Mouse (Mus musculus) forebrain, embryonic 14.5 days (tissue): ENCODE measurements at regions not wholly inside any gene's neighbourhood (a gene's known extent, or its start where the extent isn't known, plus 50 kb on each side); places are given as distances from the start of the nearest gene placed in this dataset.
A peak's percentile ranks its signal among the peaks of the same experiment; 100 is the strongest.

Experiments
- ATAC-seq: fragments of 200-750 bp; cut with Nextera tagmentation; 2 replicates; pipeline ENCODE4 v1.8.0; 2017; ENCODE audit warnings: mild to moderate bottlenecking, moderate library complexity
- DNase-seq: peaks from one replicate; pipeline ENCODE4 v3.0.0-alpha.2; 2015; ENCODE audit warnings: low spot score
- H3K27ac ChIP-seq: fragments of 300-500 bp; sonication (generic); 2 replicates; pipeline ENCODE4 v1.5.1; 2014; ENCODE audit warnings: low read depth, mild to moderate bottlenecking, control low read depth, low read length, moderate library complexity
- H3K27me3 ChIP-seq: fragments of 300-500 bp; sonication (generic); replicated peaks from 2 replicates; pipeline ENCODE4 v1.6.1; 2014; ENCODE audit warnings: low read length, control low read depth, mixed read lengths; ENCODE audit not compliant: control insufficient read depth, insufficient read depth
- H3K36me3 ChIP-seq: fragments of 300-500 bp; sonication (generic); 2 replicates; pipeline ENCODE4 v1.6.1; 2014; ENCODE audit warnings: low read length, control low read depth; ENCODE audit not compliant: control insufficient read depth, insufficient read depth
- H3K4me1 ChIP-seq: fragments of 300-500 bp; sonication (generic); 2 replicates; pipeline ENCODE4 v1.6.1; 2014; ENCODE audit warnings: antibody characterized with exemption, low read length, control low read depth; ENCODE audit not compliant: control insufficient read depth, insufficient read depth
- H3K4me2 ChIP-seq: fragments of 300-500 bp; sonication (generic); 2 replicates; pipeline ENCODE4 v1.6.1; 2014; ENCODE audit warnings: mild to moderate bottlenecking, control low read depth, low read length
- H3K4me3 ChIP-seq: fragments of 300-500 bp; sonication (generic); 2 replicates; pipeline ENCODE4 v1.5.1; 2014; ENCODE audit warnings: low read depth, low read length, control low read depth
- H3K9ac ChIP-seq: fragments of 300-500 bp; sonication (generic); 2 replicates; pipeline ENCODE4 v1.6.1; 2014; ENCODE audit warnings: mild to moderate bottlenecking, low read length, control low read depth, moderate library complexity
- H3K9me3 ChIP-seq: fragments of 300-500 bp; sonication (generic); replicated peaks from 2 replicates; pipeline ENCODE4 v1.6.1; 2016; ENCODE audit warnings: low read length, control low read depth, mixed read lengths; ENCODE audit not compliant: control insufficient read depth
- WGBS: fragments of 180-500 bp; shearing (Covaris S2); extraction: QIAGEN DNeasy Blood & Tissue Kit; methylation state at CpG from one replicate; pipeline ENCODE4 v1.1.7; 2014; 5-methylcytosine and 5-hydroxymethylcytosine counted together

DNA sequence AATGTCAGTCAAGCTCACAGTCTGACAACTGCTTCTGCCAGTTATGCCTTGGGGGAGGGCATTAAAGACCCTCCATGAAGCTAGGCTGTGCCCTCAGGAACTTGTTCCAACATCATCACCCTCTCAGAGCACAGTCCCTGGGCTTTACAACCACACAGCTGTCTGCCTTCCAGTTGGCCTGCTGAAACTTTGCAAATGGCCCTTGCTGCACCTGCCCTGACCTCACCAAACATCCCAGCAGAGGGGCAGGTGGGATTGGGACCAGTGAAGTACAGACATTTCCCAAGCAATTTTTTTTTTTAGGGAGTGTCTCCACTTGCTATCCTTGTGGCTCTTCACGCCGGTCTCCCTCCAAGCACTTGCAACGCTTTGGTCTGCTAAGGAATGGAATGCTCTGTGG is 130.9 kb downstream of the Sox9 start:
- no peaks in the 10 kb centered on the region for H3K9me3 ChIP-seq
- H3K4me3 ChIP-seq: no peak overlapping the region
- no peak overlapping the region for H3K9ac ChIP-seq
- H3K4me2 ChIP-seq: no peak overlapping the region
- no peak for ATAC-seq
- WGBS: 79% methylated on average over 3 of the region's 3 CpGs
- H3K27ac ChIP-seq: no peak overlapping the region
- no peaks in the 10 kb centered on the region for H3K36me3 ChIP-seq
- no peaks in the 10 kb centered on the region for H3K27me3 ChIP-seq
- H3K4me1 ChIP-seq: no peaks in the 10 kb centered on the region
- DNase-seq: no peak

DNA sequence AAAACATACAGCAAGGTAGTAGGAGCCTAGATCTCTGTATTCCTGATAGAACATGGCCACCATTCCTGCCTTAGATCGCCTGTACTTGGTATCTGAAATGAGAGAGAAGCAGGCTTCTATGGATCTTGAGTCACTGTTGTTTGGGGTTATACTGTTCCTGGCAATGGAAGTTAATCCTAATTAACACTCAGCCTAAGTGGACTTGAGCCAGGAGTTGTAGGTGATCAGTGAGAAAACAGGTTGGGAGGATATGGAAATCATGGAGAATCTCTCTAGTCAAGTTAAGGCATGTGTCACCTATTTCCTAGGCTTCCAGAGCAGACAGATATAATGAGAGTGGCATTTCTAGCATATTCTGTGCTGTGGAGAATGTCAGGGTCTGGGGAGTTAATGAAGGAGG is 134.9 kb downstream of the Sox9 start:
- ATAC-seq (no peak), DNase-seq (no peak)
- Histone ChIP-seq H3K4me3 (no peak overlapping the region), H3K27ac (no peak overlapping the region), H3K9ac (no peak overlapping the region), H3K4me2 (no peak overlapping the region), H3K36me3 (no peaks in the 10 kb centered on the region), H3K9me3 (no peaks in the 10 kb centered on the region), H3K4me1 (no peaks in the 10 kb centered on the region), H3K27me3 (no peaks in the 10 kb centered on the region)
- 100% methylated on average over 1 of the region's 1 CpGs for WGBS

DNA sequence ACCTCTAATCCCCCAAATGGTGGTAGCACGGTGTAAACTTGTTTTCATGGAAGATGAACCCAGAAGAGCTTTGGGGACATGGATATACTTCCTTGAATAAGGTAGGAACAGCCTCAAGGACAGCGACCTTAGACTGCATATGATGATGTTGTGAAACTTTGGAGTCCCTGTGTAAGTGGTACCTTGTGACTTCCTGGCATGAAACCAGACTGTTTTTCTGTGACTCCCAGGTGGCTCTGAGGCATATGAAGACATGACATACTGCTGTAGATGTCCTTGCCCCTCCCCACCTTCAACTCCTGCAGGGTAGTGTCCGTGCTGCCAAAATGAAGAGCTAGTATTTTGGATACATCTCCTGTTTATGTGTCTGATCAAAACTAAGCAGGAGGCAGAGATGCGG is 138.1 kb downstream of the Sox9 start:
- H3K36me3 ChIP-seq: no peaks in the 10 kb centered on the region
- no peak for DNase-seq
- ATAC-seq: no peak
- 86% methylated on average over 4 of the region's 4 CpGs for WGBS
- no peak overlapping the region for H3K4me2 ChIP-seq
- peaks cover 4% of the 10 kb centered on the region; the same call in 1 of the 2 replicates for H3K4me1 ChIP-seq
- H3K27ac ChIP-seq: no peak overlapping the region
- no peak overlapping the region for H3K9ac ChIP-seq
- no peaks in the 10 kb centered on the region for H3K9me3 ChIP-seq
- no peak overlapping the region for H3K4me3 ChIP-seq
- H3K27me3 ChIP-seq: no peaks in the 10 kb centered on the region

- H3K4me1 ChIP-seq: peaks cover 6% of the 10 kb centered on the region; the same call in 1 of the 2 replicates
- H3K4me3 ChIP-seq: no peak overlapping the region
- WGBS: 66% methylated on average over 1 of the region's 1 CpGs
- H3K9me3 ChIP-seq: no peaks in the 10 kb centered on the region
- DNase-seq (no peak), ATAC-seq (no peak)
- no peaks in the 10 kb centered on the region for H3K36me3 ChIP-seq
- H3K4me2 ChIP-seq: peak overlapping the region; percentile 8; the same call in 1 of the 2 replicates
- H3K9ac ChIP-seq: no peak overlapping the region
- no peaks in the 10 kb centered on the region for H3K27me3 ChIP-seq
- no peak overlapping the region for H3K27ac ChIP-seq
Measured at GRCm38 (mm10) chr11:112924577-112924976, 142.6 kb downstream of the Sox9 start.

DNA sequence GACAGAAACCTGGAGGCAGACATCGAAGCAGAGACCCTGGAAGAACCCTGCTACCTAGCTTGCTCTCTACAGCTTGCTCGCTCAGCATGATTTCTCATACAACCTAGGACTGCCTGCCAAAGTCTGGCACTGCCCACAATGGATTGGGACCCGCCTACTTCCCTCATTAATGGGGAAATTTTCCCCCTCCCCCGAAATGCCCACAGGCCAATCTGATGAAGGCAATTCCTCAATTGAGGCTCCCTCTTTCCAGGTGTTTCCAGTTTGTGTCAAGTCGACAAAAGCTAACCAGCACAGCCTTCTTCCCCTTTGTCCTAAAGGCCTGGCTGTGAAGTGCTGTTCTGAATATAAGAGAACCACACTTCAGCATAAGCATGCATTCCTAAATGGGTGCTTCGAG is 143.1 kb downstream of the Sox9 start:
- H3K4me1 ChIP-seq: peaks cover 6% of the 10 kb centered on the region; the same call in 1 of the 2 replicates
- H3K4me3 ChIP-seq: no peak overlapping the region
- H3K9me3 ChIP-seq: no peaks in the 10 kb centered on the region
- ATAC-seq: peak; percentile 76; the same call in 1 of the 2 replicates
- DNase-seq: peak; percentile 66
- no peak overlapping the region for H3K9ac ChIP-seq
- peak overlapping the region; percentile 8; the same call in 1 of the 2 replicates for H3K4me2 ChIP-seq
- H3K27ac ChIP-seq: no peak overlapping the region
- no peaks in the 10 kb centered on the region for H3K27me3 ChIP-seq
- 22% methylated on average over 6 of the region's 6 CpGs for WGBS
- no peaks in the 10 kb centered on the region for H3K36me3 ChIP-seq

GRCm38 (mm10) chr11:112926330-112927025 is 144.5 kb downstream of the Sox9 start:
- no peaks in the 10 kb centered on the region for H3K27me3 ChIP-seq
- no peak for ATAC-seq
- 0 out of 2 replicates have a peak overlapping the region, but pooled peaks have one; percentile 6 for H3K27ac ChIP-seq
- peak; percentile 64 for DNase-seq
- no peak overlapping the region for H3K4me2 ChIP-seq
- peaks cover 6% of the 10 kb centered on the region; the same call in 1 of the 2 replicates for H3K4me1 ChIP-seq
- no peaks in the 10 kb centered on the region for H3K36me3 ChIP-seq
- no peaks in the 10 kb centered on the region for H3K9me3 ChIP-seq
- H3K9ac ChIP-seq: no peak overlapping the region
- 76% methylated on average over 19 of the region's 19 CpGs for WGBS
- no peak overlapping the region for H3K4me3 ChIP-seq

DNA sequence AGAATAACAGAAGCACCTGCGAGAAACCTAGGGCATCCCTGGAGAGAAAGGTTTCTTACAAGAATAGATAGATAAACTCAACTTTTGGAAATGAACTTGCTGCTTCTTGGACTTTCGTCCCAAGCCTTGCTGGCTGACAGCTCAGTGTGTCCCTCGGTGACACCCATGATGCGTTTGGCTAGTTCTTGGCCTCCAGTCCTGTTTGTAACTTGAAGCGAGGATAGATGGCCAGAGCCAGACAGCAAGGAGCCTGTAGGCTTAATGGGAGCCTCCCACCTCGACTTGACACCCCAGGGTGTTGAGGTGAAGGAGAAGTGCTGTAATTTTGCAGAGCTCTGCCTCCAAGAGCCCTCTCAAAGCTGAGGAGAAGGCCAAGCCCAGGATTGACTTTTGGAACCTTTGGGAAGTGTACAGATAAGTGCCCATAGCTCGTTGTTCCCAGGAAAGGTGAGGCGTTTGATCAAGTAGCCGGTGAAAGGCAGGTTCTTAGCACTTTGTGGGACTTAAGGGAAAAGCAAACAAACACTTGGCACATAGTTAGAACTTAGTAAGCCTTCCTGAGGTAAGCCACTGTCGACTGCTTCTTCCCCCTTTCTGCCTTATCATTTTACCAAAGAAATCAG is 148.3 kb downstream of the Sox9 start:
- ATAC-seq (no peak), DNase-seq (no peak)
- H3K9ac ChIP-seq: no peak overlapping the region
- no peak overlapping the region for H3K4me3 ChIP-seq
- H3K27me3 ChIP-seq: no peaks in the 10 kb centered on the region
- no peaks in the 10 kb centered on the region for H3K9me3 ChIP-seq
- WGBS: 79% methylated on average over 10 of the region's 10 CpGs
- H3K36me3 ChIP-seq: no peaks in the 10 kb centered on the region
- no peak overlapping the region for H3K4me2 ChIP-seq
- H3K4me1 ChIP-seq: no peaks in the 10 kb centered on the region
- no peak overlapping the region for H3K27ac ChIP-seq

DNA sequence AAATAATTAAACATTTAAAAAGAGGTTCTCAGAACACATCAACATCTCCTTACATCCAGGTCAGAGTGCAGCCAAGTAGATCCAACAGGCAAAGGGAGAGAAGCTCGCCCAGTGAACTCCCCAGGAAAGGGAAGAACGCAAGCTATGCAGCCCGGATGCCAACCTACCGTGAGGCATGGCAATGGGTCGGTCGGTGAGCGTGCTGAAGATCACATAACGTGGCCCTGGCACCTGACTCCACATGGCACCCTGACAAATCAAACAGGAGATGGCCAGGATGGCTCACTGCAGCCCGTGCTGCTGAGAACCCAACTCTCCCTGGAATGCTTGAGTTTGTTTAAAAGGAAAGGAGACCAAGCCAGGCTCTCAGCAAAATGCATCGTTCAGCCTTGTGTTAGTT is 156.0 kb downstream of the Sox9 start:
- Histone ChIP-seq H3K9me3 (no peaks in the 10 kb centered on the region), H3K9ac (no peak overlapping the region), H3K36me3 (no peaks in the 10 kb centered on the region), H3K4me1 (no peaks in the 10 kb centered on the region), H3K4me2 (no peak overlapping the region), H3K4me3 (no peak overlapping the region), H3K27me3 (no peaks in the 10 kb centered on the region), H3K27ac (no peak overlapping the region)
- WGBS: 94% methylated on average over 10 of the region's 10 CpGs
- ATAC-seq: no peak
- no peak for DNase-seq

- 41% methylated on average over 4 of the region's 4 CpGs for WGBS
- Histone ChIP-seq H3K9me3 (no peaks in the 10 kb centered on the region), H3K36me3 (no peaks in the 10 kb centered on the region), H3K4me2 (no peak overlapping the region), H3K9ac (no peak overlapping the region), H3K27ac (no peak overlapping the region), H3K27me3 (no peaks in the 10 kb centered on the region), H3K4me1 (peaks cover 20% of the 10 kb centered on the region), H3K4me3 (no peak overlapping the region)
- ATAC-seq (peak; percentile 46; the same call in 1 of the 2 replicates), DNase-seq (peak; percentile 57)
Measured at GRCm38 (mm10) chr11:112951421-112951820, 169.4 kb downstream of the Sox9 start.
